In genomic region chr11:103096979-103097894, GRCm38 (mm10) we compare ENCODE assay signal across 9 mouse cellular contexts. TPM values are rescaled to one million over a fixed set of nuclear protein-coding genes. Genes with fewer than 3 reads are reported as not detected.
DNase-seq lines count a peak whose midpoint lies in the region; ATAC-seq and TF ChIP-seq lines count a peak whose summit lies in the region.
"Had no signal": no experiment of that assay in that cellular context is flagged by ENCODE, and none has a peak within 500 bp of the region (broad histone marks: within the 10 kb centered on the region; RNA-seq: fewer than 3 reads in every experiment).

No protein-coding gene starts in this region.

- 0 out of 2 replicates have a peak overlapping the region, but pooled peaks have one; percentile 8 for H3K9ac ChIP-seq in hindbrain, embryonic 12.5 days
- H3K9ac ChIP-seq in hindbrain, postnatal 0 days (replicated peaks; ENCODE audit: low read length): no peak overlapping the region
- no peak overlapping the region; the same call in 1 of the 2 replicates for H3K9ac ChIP-seq in intestine, postnatal 0 days (ENCODE audit: low read depth, low read length)

- H3K4me2 ChIP-seq in hindbrain, embryonic 12.5 days (replicated peaks): no peak overlapping the region
- H3K4me2 ChIP-seq in hindbrain, postnatal 0 days (ENCODE audit: low read depth, low read length): no peak overlapping the region
- H3K4me2 ChIP-seq in intestine, postnatal 0 days (replicated peaks; ENCODE audit: low read depth): peak overlapping the region; percentile 37; the same call in 1 of the 2 replicates

- no peak for TF ChIP-seq CTCF in hindbrain, postnatal 0 days (IDR thresholded peaks at IDR 0.05; ENCODE audit: low read depth)
- TF ChIP-seq CTCF in intestine, postnatal 0 days (IDR thresholded peaks at IDR 0.05; ENCODE audit: low read depth): no peak

- H3K27ac ChIP-seq in hindbrain, embryonic 12.5 days: no peak overlapping the region
- no peak overlapping the region for H3K27ac ChIP-seq in hindbrain, postnatal 0 days
- no peak overlapping the region for H3K27ac ChIP-seq in intestine, postnatal 0 days (ENCODE audit: low read depth, low read length)

- peaks cover 59% of the 10 kb centered on the region for H3K27me3 ChIP-seq in hindbrain, embryonic 12.5 days
- H3K27me3 ChIP-seq in hindbrain, postnatal 0 days (ENCODE audit: insufficient read depth, low read length): 0 out of 2 replicates have a peak, but pooled peaks cover 3% of the 10 kb centered on the region
- H3K27me3 ChIP-seq in intestine, postnatal 0 days (replicated peaks; ENCODE audit: control insufficient read depth, insufficient read depth, low read length): peaks cover 16% of the 10 kb centered on the region; the same call in 1 of the 2 replicates

- H3K4me3 ChIP-seq in hindbrain, embryonic 12.5 days: no peak overlapping the region
- no peak overlapping the region for H3K4me3 ChIP-seq in hindbrain, postnatal 0 days (ENCODE audit: low read length)
- H3K4me3 ChIP-seq in intestine, postnatal 0 days (ENCODE audit: low read depth, low read length): no peak overlapping the region
- H3K4me3 ChIP-seq: megakaryocyte, embryonic 14.5 days had no signal

- no peaks in the 10 kb centered on the region for H3K9me3 ChIP-seq in hindbrain, embryonic 12.5 days (replicated peaks)
- no peaks in the 10 kb centered on the region for H3K9me3 ChIP-seq in hindbrain, postnatal 0 days (ENCODE audit: low read length)
- H3K9me3 ChIP-seq in intestine, postnatal 0 days (ENCODE audit: control insufficient read depth): no peaks in the 10 kb centered on the region
- H3K9me3 ChIP-seq: megakaryocyte, embryonic 14.5 days had no signal

- H3K4me1 ChIP-seq in hindbrain, embryonic 12.5 days: peaks cover 15% of the 10 kb centered on the region
- no peaks in the 10 kb centered on the region for H3K4me1 ChIP-seq in hindbrain, postnatal 0 days (ENCODE audit: insufficient read depth, low read length)
- peaks cover 15% of the 10 kb centered on the region for H3K4me1 ChIP-seq in intestine, postnatal 0 days (replicated peaks; ENCODE audit: control insufficient read depth, insufficient read depth, low read length)

- DNase-seq in hindbrain, postnatal 0 days (ENCODE audit: low spot score): no peak
- DNase-seq in 3134 (ENCODE audit: extremely low read depth, insufficient read length, low spot score) (peak; percentile 80), R1 (ENCODE audit: low read depth, low spot score) (peak; percentile 88)
- no peak for DNase-seq in layer of hippocampus, adult 11-12 months (ENCODE audit: low spot score)
- DNase-seq in left cerebral cortex, adult 18-20 months (ENCODE audit: low spot score in 2 of 2): no peak
- no peak for DNase-seq in cerebellum, postnatal 4 days (ENCODE audit: low spot score in 2 of 2)

- ATAC-seq in hindbrain, embryonic 12.5 days (ENCODE audit: low FRiP score): no peak
- no peak for ATAC-seq in hindbrain, postnatal 0 days
- no peak for ATAC-seq in intestine, postnatal 0 days

- WGBS in hindbrain, embryonic 12.5 days: 29% methylated on average over 22 of the region's 22 CpGs
- 34% methylated on average over 22 of the region's 22 CpGs for WGBS in hindbrain, postnatal 0 days
- 17% methylated on average over 22 of the region's 22 CpGs for WGBS in intestine, postnatal 0 days

- H3K36me3 ChIP-seq in hindbrain, embryonic 12.5 days: no peaks in the 10 kb centered on the region
- H3K36me3 ChIP-seq in hindbrain, postnatal 0 days (ENCODE audit: insufficient read depth, low read length): no peaks in the 10 kb centered on the region
- no peaks in the 10 kb centered on the region for H3K36me3 ChIP-seq in intestine, postnatal 0 days (ENCODE audit: control insufficient read depth, insufficient read depth)

RNA-seq across cellular contexts. Expression of gene Plcd3, which starts 4.2 kb away (rescaled TPM):
- 1.6 and 1.7 TPM in 2 replicates for polyA plus RNA-seq in hindbrain, embryonic 12.5 days (2016; fragmentation: Nextera tagmentation; extraction: Ambion mirVana)
- 9.4 and 13.8 TPM in 2 replicates for total RNA-seq in hindbrain, postnatal 0 days (2014; rRNA removed)
- 3.9 and 4.8 TPM in 2 replicates for polyA plus RNA-seq in hindbrain, postnatal 0 days (2015; fragmentation: Nextera tagmentation; extraction: Ambion mirVana)
- 1.0 and 1.5 TPM in 2 replicates for polyA plus RNA-seq in intestine, postnatal 0 days (2015; fragmentation: Nextera tagmentation; extraction: Ambion mirVana)
- 10 to 100 TPM; 20.4 to 21.7 TPM for total RNA-seq in left cerebral cortex, adult 18-20 months (2021)

RNA-seq across cellular contexts. Expression of gene Acbd4, which starts 4.2 kb away (rescaled TPM):
- polyA plus RNA-seq in hindbrain, embryonic 12.5 days (2016; fragmentation: Nextera tagmentation; extraction: Ambion mirVana): 7.0 and 8.3 TPM in 2 replicates
- total RNA-seq in hindbrain, postnatal 0 days (2014; rRNA removed): 13.2 and 19.0 TPM in 2 replicates
- polyA plus RNA-seq in hindbrain, postnatal 0 days (2015; fragmentation: Nextera tagmentation; extraction: Ambion mirVana): 18.5 and 20.8 TPM in 2 replicates
- 74.7 and 75.9 TPM in 2 replicates for polyA plus RNA-seq in intestine, postnatal 0 days (2015; fragmentation: Nextera tagmentation; extraction: Ambion mirVana)
- total RNA-seq in left cerebral cortex, adult 18-20 months (2021): 10 to 100 TPM; 85.2 to 90.4 TPM

RNA-seq across cellular contexts. Expression of gene Hexim1, which starts 18.8 kb away (rescaled TPM):
- 3.8 and 4.0 TPM in 2 replicates for polyA plus RNA-seq in hindbrain, embryonic 12.5 days (2016; fragmentation: Nextera tagmentation; extraction: Ambion mirVana)
- total RNA-seq in hindbrain, postnatal 0 days (2014; rRNA removed): 15.1 and 15.8 TPM in 2 replicates
- 4.4 and 5.1 TPM in 2 replicates for polyA plus RNA-seq in hindbrain, postnatal 0 days (2015; fragmentation: Nextera tagmentation; extraction: Ambion mirVana)
- polyA plus RNA-seq in intestine, postnatal 0 days (2015; fragmentation: Nextera tagmentation; extraction: Ambion mirVana): 4.6 and 6.0 TPM in 2 replicates
- total RNA-seq in left cerebral cortex, adult 18-20 months (2021): 10 to 100 TPM; 42.6 to 52.8 TPM

RNA-seq across cellular contexts. Expression of gene Hexim2, which starts 35.0 kb away (rescaled TPM):
- polyA plus RNA-seq in hindbrain, embryonic 12.5 days (2016; fragmentation: Nextera tagmentation; extraction: Ambion mirVana): 12.0 and 12.9 TPM in 2 replicates
- 28.9 and 40.4 TPM in 2 replicates for total RNA-seq in hindbrain, postnatal 0 days (2014; rRNA removed)
- 30.2 and 30.7 TPM in 2 replicates for polyA plus RNA-seq in hindbrain, postnatal 0 days (2015; fragmentation: Nextera tagmentation; extraction: Ambion mirVana)
- 3.5 and 5.3 TPM in 2 replicates for polyA plus RNA-seq in intestine, postnatal 0 days (2015; fragmentation: Nextera tagmentation; extraction: Ambion mirVana)
- 10 to 100 TPM; 16.1 to 16.2 TPM for total RNA-seq in left cerebral cortex, adult 18-20 months (2021)

Comparison
In these comparisons a context has a peak if more than half of its experiments do, and no peak if none do; other contexts are left out.
1. DNase-seq: peak in 3134 (single experiment) and R1 (single experiment); none in hindbrain, postnatal 0 days (single experiment), layer of hippocampus, adult 11-12 months (single experiment), left cerebral cortex, adult 18-20 months (0 of 2) and cerebellum, postnatal 4 days (0 of 2).